Mouse (Mus musculus) heart, postnatal 0 days (tissue): ENCODE results near the gene Rap2c.

Experiments used
- CTCF ChIP-seq: IDR thresholded peaks from 2 replicates; pipeline ENCODE4 v1.5.1; 2016; ENCODE audit warnings: antibody characterized with exemption, control low read depth, low read depth
- EP300 ChIP-seq: IDR thresholded peaks from 2 replicates; pipeline ENCODE4 v1.6.1; 2016; ENCODE audit warnings: antibody characterized with exemption, low read depth

GRCm38 (mm10) chrX:51018786-51019179 is 965 bp upstream of the Rap2c start:
- TF ChIP-seq CTCF (no peak), EP300 (no peak)
